Mouse (Mus musculus): Measurements from ENCODE around the gene 1700013F07Rik. TPM values are rescaled to one million over a fixed set of nuclear protein-coding genes. Genes with fewer than 3 reads are reported as not detected.
A peak's percentile ranks its signal among the peaks of the same experiment; 100 is the strongest.
"Not testable (repeated sequence)": the region's sequence is repeated elsewhere in the genome, so short reads cannot be mapped to it uniquely, and the experiment has no call there.

The 1700013F07Rik gene
- polyA plus RNA-seq, 1 experiment from 2014 or later, result 1.1 TPM

DNA sequence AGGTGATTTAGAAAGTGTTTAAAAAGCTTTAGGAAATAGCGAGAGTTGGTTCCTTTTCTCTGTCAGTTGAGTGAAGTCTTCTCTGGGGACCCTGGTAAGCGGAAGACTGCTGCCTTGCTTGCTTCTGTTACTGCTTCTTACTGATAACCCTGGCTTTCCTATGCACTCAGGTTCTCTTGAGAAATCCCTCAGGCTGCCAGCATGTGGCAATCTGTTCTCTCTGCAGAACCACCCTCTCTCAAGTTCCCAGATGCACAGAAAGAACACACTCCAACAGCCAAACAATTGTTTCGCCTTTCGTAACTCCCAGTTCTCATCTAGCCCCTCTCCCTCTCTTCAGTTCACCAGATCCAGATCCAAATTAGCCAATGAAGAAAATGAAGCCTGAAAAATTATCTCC is 23.9 kb downstream of the 1700013F07Rik start:
- Histone ChIP-seq H3K27ac (no peak overlapping the region), H3K36me3 (ENCODE audit: poor library complexity, severe bottlenecking) (peaks cover 34% of the 10 kb centered on the region), H3K4me3 (no peak overlapping the region), H3K4me1 (peaks cover 20% of the 10 kb centered on the region), H3K9me3 (replicated peaks) (no peaks in the 10 kb centered on the region), H3K27me3 (no peaks in the 10 kb centered on the region), H3K9ac (no peak overlapping the region), H3K4me2 (no peak overlapping the region)
- WGBS, result 96% methylated on average over 4 of the region's 4 CpGs
- no peak for ATAC-seq

DNA sequence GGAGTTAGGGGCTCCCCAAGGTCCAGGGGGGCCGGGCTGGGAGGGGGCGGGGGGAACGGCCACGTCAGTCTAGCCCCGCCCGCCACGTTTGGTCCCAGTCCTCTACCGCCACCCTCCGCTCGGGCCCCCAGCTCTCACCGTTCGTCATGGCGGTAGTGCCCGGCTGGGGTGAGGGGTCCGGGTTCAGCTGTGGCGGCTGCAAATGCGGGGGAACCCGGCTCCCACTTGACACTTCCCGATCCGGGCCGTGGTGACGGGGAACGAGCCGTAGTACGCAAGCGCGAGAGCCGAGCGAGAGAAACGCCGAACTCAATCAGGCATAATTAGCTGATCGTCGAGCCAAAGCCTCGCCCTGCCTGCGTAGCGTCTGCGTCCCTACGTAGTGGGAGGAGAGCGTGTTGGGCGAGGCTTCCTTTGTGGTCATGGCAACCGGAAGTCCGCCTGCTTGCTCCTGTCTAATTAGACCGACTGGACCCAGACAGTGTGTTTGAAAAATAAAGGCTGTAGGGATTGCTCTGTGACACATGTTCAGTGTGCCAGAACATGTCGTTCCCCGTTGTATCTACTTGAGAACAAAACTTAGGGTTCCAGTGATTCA is 28.3 kb downstream of the 1700013F07Rik start, which contains the start of gene Tmem167b:
Gene Tmem167b (minus strand): TSS at position 334 of the 598 bp plus-strand sequence.
- peak within 1 kb of the TSS; percentile 66 for H3K4me2 ChIP-seq
- WGBS, result 0% methylated on average over 38 of the region's 45 CpGs
- H3K36me3 ChIP-seq (ENCODE audit: poor library complexity, severe bottlenecking), result peaks cover 29% of the 10 kb centered on the region
- peaks cover 19% of the 10 kb centered on the region for H3K4me1 ChIP-seq
- peak within 1 kb of the TSS; percentile 84 for H3K9ac ChIP-seq
- ATAC-seq, result peak; percentile 97
- H3K27me3 ChIP-seq, result no peaks in the 10 kb centered on the region
- peak within 1 kb of the TSS; percentile 94 for H3K27ac ChIP-seq
- no peaks in the 10 kb centered on the region for H3K9me3 ChIP-seq (replicated peaks)
- H3K4me3 ChIP-seq, result peak within 1 kb of the TSS; percentile 71

GRCm38 (mm10) chr3:108562777-108563271 is 28.9 kb downstream of the 1700013F07Rik start:
- H3K9ac ChIP-seq, result peak overlapping the region; percentile 38
- peak overlapping the region; percentile 94 for H3K27ac ChIP-seq
- peaks cover 24% of the 10 kb centered on the region for H3K36me3 ChIP-seq (ENCODE audit: poor library complexity, severe bottlenecking)
- H3K9me3 ChIP-seq (replicated peaks), result no peaks in the 10 kb centered on the region
- 12% methylated on average over 15 of the region's 15 CpGs for WGBS
- peaks cover 21% of the 10 kb centered on the region for H3K4me1 ChIP-seq
- ATAC-seq, result peak; percentile 73
- H3K4me2 ChIP-seq, result peak overlapping the region; percentile 66
- peak overlapping the region; percentile 71 for H3K4me3 ChIP-seq
- H3K27me3 ChIP-seq, result no peaks in the 10 kb centered on the region

- H3K4me1 ChIP-seq, result peaks cover 26% of the 10 kb centered on the region
- H3K9ac ChIP-seq, result peak overlapping the region; percentile 38
- H3K36me3 ChIP-seq (ENCODE audit: poor library complexity, severe bottlenecking), result peaks cover 19% of the 10 kb centered on the region
- H3K27me3 ChIP-seq, result no peaks in the 10 kb centered on the region
- H3K4me2 ChIP-seq, result peak overlapping the region; percentile 66
- peak; percentile 29; the same call in 1 of the 2 replicates for ATAC-seq
- WGBS, result 2% methylated on average over 4 of the region's 4 CpGs
- H3K4me3 ChIP-seq, result peak overlapping the region; percentile 71
- H3K27ac ChIP-seq, result peak overlapping the region; percentile 94
- H3K9me3 ChIP-seq (replicated peaks), result no peaks in the 10 kb centered on the region
Measured at GRCm38 (mm10) chr3:108563309-108563708, 29.4 kb downstream of the 1700013F07Rik start.

DNA sequence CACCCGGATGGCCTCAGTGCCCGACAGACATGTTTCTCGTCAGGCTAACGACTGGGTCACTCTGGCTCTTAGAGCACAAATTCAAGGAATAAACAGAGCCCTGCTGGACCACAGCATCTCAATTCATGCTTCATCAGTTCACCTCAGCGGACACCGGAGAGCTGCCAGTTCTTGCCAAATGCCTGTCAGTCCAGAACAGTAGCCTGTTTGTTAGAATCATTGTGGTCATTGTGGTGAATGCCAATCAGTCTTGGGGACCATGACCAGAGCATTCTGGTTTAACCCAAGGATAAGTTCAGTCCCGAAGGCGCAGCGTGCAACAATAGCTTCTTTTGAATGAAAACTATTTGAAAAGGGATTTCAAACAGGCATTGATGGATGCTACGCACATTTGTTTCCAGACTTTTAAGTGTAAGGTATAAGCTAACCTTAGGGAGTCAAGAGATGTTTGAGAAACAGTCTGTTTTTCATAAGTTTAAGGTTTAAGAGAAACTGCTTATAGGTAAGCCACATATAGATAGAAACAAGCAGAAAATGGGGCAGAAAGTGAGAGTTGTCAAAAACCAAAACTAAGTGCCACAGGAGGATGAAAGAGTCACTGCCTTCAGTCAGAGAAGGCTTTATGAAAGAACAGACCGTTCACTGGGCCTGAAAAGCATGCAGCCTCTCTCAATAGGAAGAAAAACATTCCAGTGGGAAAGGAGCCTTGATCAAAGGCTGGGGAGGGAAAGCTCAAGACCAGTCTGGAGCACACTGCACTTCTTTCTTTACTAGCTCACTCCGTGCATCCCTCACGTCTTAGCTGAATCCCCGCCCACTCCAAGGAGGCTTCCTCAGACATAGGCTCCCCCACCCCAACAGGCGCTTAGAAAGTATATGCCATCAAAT is 34.3 kb downstream of the 1700013F07Rik start:
- Histone ChIP-seq H3K4me3 (no peak overlapping the region), H3K27me3 (no peaks in the 10 kb centered on the region), H3K9me3 (replicated peaks) (no peaks in the 10 kb centered on the region), H3K27ac (peak overlapping the region; percentile 81), H3K4me1 (peaks cover 28% of the 10 kb centered on the region), H3K9ac (peak overlapping the region; percentile 8; the same call in 1 of the 2 replicates), H3K36me3 (ENCODE audit: poor library complexity, severe bottlenecking) (no peaks in the 10 kb centered on the region), H3K4me2 (peak overlapping the region; percentile 23)
- WGBS, result 7% methylated on average over 15 of the region's 15 CpGs
- peak; percentile 29; the same call in 1 of the 2 replicates for ATAC-seq

- not testable (repeated sequence) for H3K9me3 ChIP-seq (replicated peaks); H3K4me3 ChIP-seq; H3K36me3 ChIP-seq (ENCODE audit: poor library complexity, severe bottlenecking); H3K27ac ChIP-seq; H3K27me3 ChIP-seq; H3K9ac ChIP-seq; H3K4me2 ChIP-seq; ATAC-seq
- WGBS, result 62% methylated on average over 3 of the region's 3 CpGs
- peaks cover 39% of the 10 kb centered on the region for H3K4me1 ChIP-seq
Measured at GRCm38 (mm10) chr3:108569636-108570035, 35.7 kb downstream of the 1700013F07Rik start.

- H3K4me1 ChIP-seq, result peaks cover 39% of the 10 kb centered on the region
- H3K27me3 ChIP-seq, result no peaks in the 10 kb centered on the region
- no peak overlapping the region for H3K9ac ChIP-seq
- peak overlapping the region; percentile 78 for H3K4me2 ChIP-seq
- ATAC-seq, result no peak
- H3K36me3 ChIP-seq (ENCODE audit: poor library complexity, severe bottlenecking), result no peaks in the 10 kb centered on the region
- no peak overlapping the region for H3K27ac ChIP-seq
- 89% methylated on average over 14 of the region's 14 CpGs for WGBS
- H3K4me3 ChIP-seq, result no peak overlapping the region
- H3K9me3 ChIP-seq (replicated peaks), result no peaks in the 10 kb centered on the region
Measured at GRCm38 (mm10) chr3:108570813-108571212, 36.9 kb downstream of the 1700013F07Rik start.

- Histone ChIP-seq H3K27ac (peak within 1 kb of the TSS; percentile 20; the same call in 1 of the 2 replicates), H3K4me3 (peak within 1 kb of the TSS; percentile 66)
Measured at GRCm38 (mm10) chr3:108571443-108572294, 37.7 kb downstream of the 1700013F07Rik start, which contains the start of gene Taf13. Gene Taf13, plus strand, starts transcription at chr3:108571698.

DNA sequence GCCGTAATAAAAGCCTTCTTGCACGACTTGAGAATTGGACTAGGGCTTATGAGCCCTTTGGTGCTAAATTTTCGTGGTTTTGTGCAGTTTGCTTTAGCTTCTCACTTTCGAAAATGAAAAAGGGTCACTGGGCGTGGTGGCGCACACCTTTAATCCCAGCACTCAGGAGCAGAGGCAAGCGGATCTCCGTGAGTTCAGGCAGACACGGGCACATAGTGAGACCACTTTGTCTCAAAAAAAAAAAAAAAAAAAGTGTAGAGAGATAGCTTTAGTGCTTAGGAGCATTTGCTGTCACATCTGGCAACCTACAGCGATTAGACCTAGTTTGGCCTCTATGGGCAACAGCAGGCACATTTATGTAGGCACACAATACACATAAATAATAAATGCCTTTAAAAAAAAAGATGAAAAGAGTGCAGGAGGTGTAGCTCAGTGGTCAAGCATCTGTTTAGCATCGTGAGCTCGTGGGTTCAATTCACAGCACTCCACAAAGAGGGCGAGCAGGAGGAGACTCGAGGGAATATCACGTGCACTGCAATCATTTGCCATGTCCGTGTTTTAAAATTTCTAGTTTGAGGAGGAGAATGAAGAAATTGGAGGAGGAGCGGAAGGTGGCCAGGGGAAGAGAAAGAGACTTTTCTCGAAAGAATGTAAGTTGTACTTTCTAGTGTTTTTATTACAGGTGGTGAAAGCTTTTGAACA is 38.5 kb downstream of the 1700013F07Rik start:
- H3K4me3 ChIP-seq, result peak overlapping the region; percentile 66
- H3K9ac ChIP-seq, result peak overlapping the region; percentile 79
- peak overlapping the region; percentile 78 for H3K4me2 ChIP-seq
- no peaks in the 10 kb centered on the region for H3K9me3 ChIP-seq (replicated peaks)
- H3K27ac ChIP-seq, result no peak overlapping the region
- no peaks in the 10 kb centered on the region for H3K27me3 ChIP-seq
- peaks cover 39% of the 10 kb centered on the region for H3K4me1 ChIP-seq
- no peak for ATAC-seq
- no peaks in the 10 kb centered on the region for H3K36me3 ChIP-seq (ENCODE audit: poor library complexity, severe bottlenecking)
- WGBS, result 49% methylated on average over 18 of the region's 18 CpGs

More at GRCm38 (mm10) chr3:108571443-108572294, 37.7 kb downstream of the 1700013F07Rik start, which contains the start of gene Taf13:
- H3K9me3 ChIP-seq (replicated peaks), result no peaks in the 10 kb centered on the region
- peaks cover 39% of the 10 kb centered on the region for H3K4me1 ChIP-seq
- H3K36me3 ChIP-seq (ENCODE audit: poor library complexity, severe bottlenecking), result no peaks in the 10 kb centered on the region
- peak within 1 kb of the TSS; percentile 78 for H3K4me2 ChIP-seq
- H3K27me3 ChIP-seq, result no peaks in the 10 kb centered on the region
- H3K9ac ChIP-seq, result peak within 1 kb of the TSS; percentile 79
- 2% methylated on average over 42 of the region's 42 CpGs for WGBS
- peak; percentile 97 for ATAC-seq

DNA sequence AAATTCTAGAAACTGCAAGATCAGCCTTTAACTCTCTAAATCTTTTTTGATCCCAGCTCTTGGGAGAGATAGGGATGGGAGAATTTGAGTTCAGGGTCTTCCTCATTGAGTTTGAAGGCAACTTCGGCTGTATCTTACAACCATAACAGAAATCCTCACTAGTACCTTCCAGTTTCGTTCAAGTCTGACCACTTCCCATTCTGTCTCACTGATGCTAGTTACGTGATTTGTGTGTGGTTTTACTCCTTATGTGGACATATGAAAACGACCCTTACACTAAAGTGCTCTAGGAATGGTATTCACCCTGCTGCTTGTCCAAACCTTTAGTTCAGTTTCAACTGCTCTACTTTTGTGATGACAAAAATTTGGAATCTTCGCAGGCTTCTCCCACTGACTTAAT is 40.1 kb downstream of the 1700013F07Rik start:
- no peaks in the 10 kb centered on the region for H3K27me3 ChIP-seq
- H3K9me3 ChIP-seq (replicated peaks), result no peaks in the 10 kb centered on the region
- no peak for ATAC-seq
- 93% methylated on average over 5 of the region's 5 CpGs for WGBS
- H3K4me3 ChIP-seq, result no peak overlapping the region
- H3K27ac ChIP-seq, result no peak overlapping the region
- H3K36me3 ChIP-seq (ENCODE audit: poor library complexity, severe bottlenecking), result peaks cover 8% of the 10 kb centered on the region
- H3K4me2 ChIP-seq, result no peak overlapping the region
- H3K9ac ChIP-seq, result no peak overlapping the region
- peaks cover 26% of the 10 kb centered on the region for H3K4me1 ChIP-seq

GRCm38 (mm10) chr3:108584580-108584979 is 50.6 kb downstream of the 1700013F07Rik start:
- Histone ChIP-seq H3K4me2 (no peak overlapping the region), H3K9ac (no peak overlapping the region), H3K36me3 (ENCODE audit: poor library complexity, severe bottlenecking) (peaks cover 8% of the 10 kb centered on the region), H3K9me3 (replicated peaks) (no peaks in the 10 kb centered on the region), H3K4me1 (0 out of 2 replicates have a peak, but pooled peaks cover 5% of the 10 kb centered on the region), H3K27me3 (no peaks in the 10 kb centered on the region), H3K27ac (no peak overlapping the region), H3K4me3 (no peak overlapping the region)
- no peak for ATAC-seq
- 91% methylated on average over 4 of the region's 4 CpGs for WGBS

Measured in forebrain, embryonic 13.5 days (tissue).